ENCODE assay signal across 12 mouse cellular contexts in genomic region chr9:107590773-107591060, GRCm38 (mm10). TPM values are rescaled to one million over a fixed set of nuclear protein-coding genes. Genes with fewer than 3 reads are reported as not detected.
DNase-seq lines count a peak whose midpoint lies in the region; ATAC-seq and TF ChIP-seq lines count a peak whose summit lies in the region.
"Had no signal": no experiment of that assay in that cellular context is flagged by ENCODE, and none has a peak within 500 bp of the region (broad histone marks: within the 10 kb centered on the region; RNA-seq: fewer than 3 reads in every experiment).

No protein-coding gene starts in this region.

- in situ Hi-C loops in ES-E14 (cut with MboI; ENCODE audit: low sequenced_read_pairs in 2 of 2, unreplicated experiment in 2 of 2), result no loop called here

- H3K36me3 ChIP-seq in ES-E14 (ENCODE audit: control insufficient read depth, insufficient read depth, low read length, poor library complexity, severe bottlenecking), result peaks cover 46% of the 10 kb centered on the region
- H3K36me3 ChIP-seq in liver, postnatal 0 days (replicated peaks; ENCODE audit: insufficient read depth, low read length), result peaks cover 53% of the 10 kb centered on the region

- no peak for ATAC-seq in liver, postnatal 0 days
- ATAC-seq: CD4-positive, CD25-positive, alpha-beta regulatory T cell, adult 4 months; hindbrain, embryonic 16.5 days had no signal

- TF ChIP-seq EP300 in liver, postnatal 0 days (IDR thresholded peaks at IDR 0.05; ENCODE audit: low read depth), result no peak

- H3K27ac ChIP-seq in ES-E14 (ENCODE audit: insufficient read depth, low read depth, low read length, poor library complexity, severe bottlenecking), result peak overlapping the region; percentile 6; the same call in 1 of the 2 replicates
- 0 out of 2 replicates have a peak overlapping the region, but pooled peaks have one; percentile 89 for H3K27ac ChIP-seq in bone marrow, adult 2 months (ENCODE audit: control insufficient read depth, insufficient read depth, low read depth, low read length, poor library complexity)
- H3K27ac ChIP-seq in liver, postnatal 0 days (ENCODE audit: low read depth), result no peak overlapping the region

- 92% methylated on average over 6 of the region's 6 CpGs for WGBS in bone marrow, adult 2 months
- WGBS in liver, postnatal 0 days (ENCODE audit: insufficient replicate concordance), result 92% methylated on average over 6 of the region's 6 CpGs

- DNase-seq in kidney, adult 8-10 months, result peak; percentile 77 to 79
- DNase-seq in kidney, adult 18-20 months, result no peak
- DNase-seq in ES-E14 (ENCODE audit: low read depth, low spot score), result no peak
- DNase-seq in liver, postnatal 0 days, result no peak
- no peak for DNase-seq in cerebellum, adult 9-10 months
- no peak for DNase-seq in Muller cell, postnatal 12 days (ENCODE audit: inconsistent ontology term)
- DNase-seq: adrenal gland, adult 2 months; cerebellum, adult 2 months had no signal

- no peak for TF ChIP-seq POLR2A in bone marrow, adult 2 months (IDR thresholded peaks at IDR 0.05; ENCODE audit: borderline replicate concordance, control insufficient read depth, low read depth, low read length)

- H3K27me3 ChIP-seq in liver, postnatal 0 days (ENCODE audit: insufficient read depth, low read length), result no peaks in the 10 kb centered on the region

- no peak for TF ChIP-seq CTCF in bone marrow, adult 2 months (IDR thresholded peaks at IDR 0.05; ENCODE audit: control insufficient read depth, insufficient read depth, low read length)
- no peak for TF ChIP-seq CTCF in liver, postnatal 0 days (IDR thresholded peaks at IDR 0.05; ENCODE audit: low read depth)

- peaks cover 0 to 25% of the 10 kb centered on the region in 2 experiments; a peak in 2 of 4 replicates for H3K4me1 ChIP-seq in ES-E14 (ENCODE audit: control insufficient read depth in 2 of 2, insufficient read depth in 2 of 2, low read length in 2 of 2, poor library complexity in 1 of 2)
- peaks cover 3% of the 10 kb centered on the region; the same call in 1 of the 2 replicates for H3K4me1 ChIP-seq in bone marrow, adult 2 months (ENCODE audit: control insufficient read depth, insufficient read depth, low read length)
- peaks cover 21% of the 10 kb centered on the region for H3K4me1 ChIP-seq in liver, postnatal 0 days (ENCODE audit: insufficient read depth)

- H3K4me3 ChIP-seq in ES-E14 (ENCODE audit: insufficient read depth in 1 of 2, low read depth in 1 of 2, low read length in 2 of 2, poor library complexity in 1 of 2, severe bottlenecking in 1 of 2), result no peak overlapping the region
- H3K4me3 ChIP-seq in bone marrow, adult 2 months (replicated peaks; ENCODE audit: control insufficient read depth, low read depth, low read length), result no peak overlapping the region
- H3K4me3 ChIP-seq in liver, postnatal 0 days (ENCODE audit: low read depth, low read length), result peak overlapping the region; percentile 65

- H3K9ac ChIP-seq in ES-E14 (ENCODE audit: insufficient read depth, low read depth, low read length, poor library complexity, severe bottlenecking), result no peak overlapping the region
- peak overlapping the region; percentile 75; the same call in 1 of the 2 replicates for H3K9ac ChIP-seq in liver, postnatal 0 days (replicated peaks)

- H3K4me2 ChIP-seq in liver, postnatal 0 days (ENCODE audit: low read depth, low read length), result peak overlapping the region; percentile 80

- H3K9me3 ChIP-seq in ES-E14 (ENCODE audit: control insufficient read depth, insufficient read depth, low read depth, low read length), result no peaks in the 10 kb centered on the region
- no peaks in the 10 kb centered on the region for H3K9me3 ChIP-seq in liver, postnatal 0 days (ENCODE audit: low read length)

TF ChIP-seq in ES-E14, 5 proteins besides CTCF, POLR2A, EP300 and RAD21:
- no peak for TF ChIP-seq ZC3H11A (IDR thresholded peaks at IDR 0.05; ENCODE audit: borderline replicate concordance, low read depth, low read length)
- TF ChIP-seq CHD2 (IDR thresholded peaks at IDR 0.05; ENCODE audit: low read depth, low read length), result no peak
- no peak for TF ChIP-seq ZNF384 (IDR thresholded peaks at IDR 0.05; ENCODE audit: low read depth, low read length)
- TF ChIP-seq HCFC1 (IDR thresholded peaks at IDR 0.05; ENCODE audit: borderline replicate concordance, insufficient read depth, low read length), result no peak
- no peak for TF ChIP-seq MAFK (IDR thresholded peaks at IDR 0.05; ENCODE audit: insufficient read depth, low read depth, low read length)
TF ChIP-seq in ES-E14: peak in this region for 0.

RNA-seq across cellular contexts. Expression of gene Ifrd2, which starts 3.3 kb away (rescaled TPM):
- 66.6 and 82.7 TPM in 2 replicates for total RNA-seq in ES-E14 (2012; rRNA removed)
- 172 and 173 TPM in 2 replicates for polyA plus RNA-seq in bone marrow, adult 2 months (2011; ENCODE audit: insufficient read depth, insufficient read length, low replicate concordance, missing spikeins)
- 63.6 and 68.0 TPM in 2 replicates for polyA plus RNA-seq in liver, postnatal 0 days (2015; fragmentation: Nextera tagmentation; extraction: Ambion mirVana)

RNA-seq across cellular contexts. Expression of gene Hyal3, which starts 10.1 kb away (rescaled TPM):
- total RNA-seq in ES-E14 (2012; rRNA removed), result 0.54 and 1.2 TPM in 2 replicates
- 2.8 TPM in 1 of 2 replicates, not detected in the other for polyA plus RNA-seq in bone marrow, adult 2 months (2011; ENCODE audit: insufficient read depth, insufficient read length, low replicate concordance, missing spikeins)
- 0.65 and 0.86 TPM in 2 replicates for polyA plus RNA-seq in liver, postnatal 0 days (2015; fragmentation: Nextera tagmentation; extraction: Ambion mirVana)

RNA-seq across cellular contexts. Expression of gene Naa80, which starts 12.0 kb away (rescaled TPM):
- total RNA-seq in ES-E14 (2012; rRNA removed), result 7.3 and 13.3 TPM in 2 replicates
- 14.9 and 34.9 TPM in 2 replicates for polyA plus RNA-seq in bone marrow, adult 2 months (2011; ENCODE audit: insufficient read depth, insufficient read length, low replicate concordance, missing spikeins)
- polyA plus RNA-seq in liver, postnatal 0 days (2015; fragmentation: Nextera tagmentation; extraction: Ambion mirVana), result 10.4 and 11.6 TPM in 2 replicates

RNA-seq across cellular contexts. Expression of gene Hyal1, which starts 14.0 kb away (rescaled TPM):
- total RNA-seq in ES-E14 (2012; rRNA removed), result 11.8 and 19.2 TPM in 2 replicates
- polyA plus RNA-seq in bone marrow, adult 2 months (2011; ENCODE audit: insufficient read depth, insufficient read length, low replicate concordance, missing spikeins), result 2.9 and 8.5 TPM in 2 replicates
- 2.5 and 3.3 TPM in 2 replicates for polyA plus RNA-seq in liver, postnatal 0 days (2015; fragmentation: Nextera tagmentation; extraction: Ambion mirVana)

RNA-seq across cellular contexts. Expression of gene Sema3b, which starts 18.3 kb away (rescaled TPM):
- total RNA-seq in ES-E14 (2012; rRNA removed), result 7.4 and 7.6 TPM in 2 replicates
- 2.1 TPM in 1 of 2 replicates, not detected in the other for polyA plus RNA-seq in bone marrow, adult 2 months (2011; ENCODE audit: insufficient read depth, insufficient read length, low replicate concordance, missing spikeins)
- 0.41 and 0.56 TPM in 2 replicates for polyA plus RNA-seq in liver, postnatal 0 days (2015; fragmentation: Nextera tagmentation; extraction: Ambion mirVana)
- total RNA-seq: megakaryocyte, adult 5-6 weeks had no signal
- polyA plus RNA-seq: CD4-positive, CD25-positive, alpha-beta regulatory T cell, adult 4 months had no signal

Comparison
In these comparisons a context has a peak if more than half of its experiments do, and no peak if none do; other contexts are left out.
1. DNase-seq: peak in kidney, adult 8-10 months (2 of 2); none in kidney, adult 18-20 months (single experiment), ES-E14 (single experiment), liver, postnatal 0 days (single experiment), cerebellum, adult 9-10 months (single experiment) and Muller cell, postnatal 12 days (single experiment).